Mouse (Mus musculus) CD4-positive helper T cell, adult 2 months (primary cell): Measurements from ENCODE around the gene 4930404N11Rik.

Experiments
- DNase-seq: peaks from one replicate; pipeline ENCODE4 v3.0.0-alpha.2; 2012; ENCODE audit warnings: low read depth, missing footprints, low spot score

4930404N11Rik gene

DNA sequence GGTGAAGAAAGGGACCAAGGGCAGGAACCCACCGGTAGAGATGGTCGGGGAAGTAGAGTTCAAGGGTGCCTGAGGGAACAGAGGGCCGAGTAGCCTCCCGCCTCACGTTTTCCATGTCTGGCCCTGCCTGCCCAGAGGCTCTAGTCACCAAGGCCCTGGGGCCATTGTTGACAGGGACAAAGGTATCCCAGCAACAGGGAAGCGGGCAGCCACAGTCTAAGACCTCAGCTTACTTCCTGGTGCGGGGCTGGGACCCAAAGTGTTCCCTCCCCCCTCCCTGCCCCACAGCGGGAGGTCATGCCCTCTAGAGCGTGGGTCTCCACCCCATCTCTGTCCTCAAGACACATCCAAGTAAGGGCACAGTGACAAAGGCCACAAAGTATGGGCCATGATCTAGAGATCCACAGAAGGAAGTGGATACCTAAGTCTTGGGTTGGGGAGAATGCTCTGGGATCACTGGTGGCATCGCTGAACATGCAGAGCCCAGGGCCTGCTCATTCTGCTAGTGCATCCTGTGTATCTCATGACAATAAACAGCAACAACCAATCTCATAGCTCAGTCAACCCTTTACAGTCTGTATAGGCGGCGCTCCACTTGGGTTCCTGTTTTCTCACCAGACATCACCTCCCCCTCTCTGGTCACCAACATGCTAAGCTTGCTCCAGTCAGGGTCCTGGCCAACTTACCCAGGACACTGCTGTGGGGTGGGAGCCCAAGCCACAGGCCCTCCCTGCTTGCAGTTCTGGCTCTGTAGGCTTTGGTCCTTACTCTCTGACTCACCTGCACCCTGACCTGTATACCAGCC, at the start of gene 4930404N11Rik:
Gene 4930404N11Rik (minus strand): TSS at position 145 of the 805 bp plus-strand sequence.
- no peak for DNase-seq

DNA sequence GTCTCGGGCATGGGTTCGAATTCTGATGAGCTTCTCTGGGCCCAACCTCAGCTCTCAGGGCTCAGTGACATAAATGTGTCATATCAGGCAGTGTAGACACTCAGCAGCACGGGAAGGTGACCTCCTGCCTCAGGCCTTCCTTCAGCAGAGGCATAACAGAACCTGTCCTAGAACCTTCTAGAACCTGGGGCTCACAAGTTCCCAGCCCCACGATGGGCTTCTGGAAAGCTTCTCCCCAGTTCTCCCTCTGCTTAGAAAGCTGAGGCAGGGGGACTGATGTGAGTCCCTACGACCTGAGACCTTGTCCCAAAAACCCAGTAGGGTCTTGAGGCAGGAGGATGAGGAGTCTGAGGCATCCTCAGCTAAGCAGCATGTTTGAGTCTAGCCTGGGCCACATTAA, 49.5 kb upstream of the 4930404N11Rik start:
- DNase-seq, result no peak

DNA sequence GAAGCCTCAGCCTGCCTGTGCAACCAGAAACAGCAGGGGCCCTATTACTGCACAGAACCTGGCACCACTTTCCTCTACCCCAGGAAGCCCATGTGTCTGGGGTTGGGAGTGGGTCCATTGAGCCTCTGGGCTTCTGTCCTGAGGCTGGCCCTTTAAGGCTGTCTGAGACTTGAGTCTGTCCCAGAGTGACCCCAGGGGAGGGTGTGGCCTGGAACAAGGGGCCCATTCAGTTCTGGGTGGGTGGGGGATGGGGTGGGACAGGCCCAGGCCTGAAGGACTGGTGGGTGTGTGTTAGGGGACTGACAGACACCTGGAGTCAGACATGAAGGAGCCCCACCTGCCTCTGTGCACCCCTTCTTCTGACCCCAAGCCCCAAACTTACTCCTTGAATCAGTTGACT, 49.1 kb upstream of the 4930404N11Rik start:
- no peak for DNase-seq

GRCm38 (mm10) chr10:81413310-81414261, 48.0 kb upstream of the 4930404N11Rik start:
- DNase-seq, result no peak

DNA sequence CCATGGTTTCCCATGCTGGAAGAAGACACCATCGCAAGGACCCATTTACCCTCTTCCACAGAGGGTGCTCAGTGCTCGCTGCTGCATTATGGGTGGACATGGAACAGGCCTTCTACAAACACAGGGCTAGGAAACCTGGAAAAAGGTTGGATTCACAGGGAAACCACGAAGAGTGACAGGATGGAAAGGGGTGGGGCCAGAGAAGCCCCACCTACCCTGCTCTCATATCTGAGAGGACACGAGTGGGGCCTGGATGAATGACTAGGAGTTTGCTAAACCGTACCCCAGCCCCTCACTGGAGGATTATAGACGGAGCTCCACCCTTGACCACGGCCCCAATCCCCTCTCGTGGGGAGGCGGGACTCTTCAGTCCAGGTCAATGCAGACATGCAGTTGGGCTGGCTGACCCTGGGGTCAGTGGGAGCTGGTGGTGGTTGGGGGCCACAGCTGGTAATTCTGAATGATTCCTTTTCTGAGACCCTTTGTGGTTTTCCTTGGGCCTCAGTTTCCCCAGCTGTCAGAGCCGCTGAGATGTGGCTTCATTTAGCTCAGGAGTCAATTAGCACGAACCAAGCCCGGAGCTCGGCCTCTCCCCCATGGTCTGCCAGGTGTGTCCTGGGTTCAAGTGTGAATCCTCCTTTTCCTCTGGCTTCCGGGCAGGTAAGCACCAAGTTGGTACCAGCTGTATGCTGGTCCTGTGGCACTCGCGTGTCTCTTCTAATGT, 47.1 kb upstream of the 4930404N11Rik start:
- DNase-seq, result no peak

- no peak for DNase-seq
Observed at GRCm38 (mm10) chr10:81411471-81412400, 46.1 kb upstream of the 4930404N11Rik start.

DNA sequence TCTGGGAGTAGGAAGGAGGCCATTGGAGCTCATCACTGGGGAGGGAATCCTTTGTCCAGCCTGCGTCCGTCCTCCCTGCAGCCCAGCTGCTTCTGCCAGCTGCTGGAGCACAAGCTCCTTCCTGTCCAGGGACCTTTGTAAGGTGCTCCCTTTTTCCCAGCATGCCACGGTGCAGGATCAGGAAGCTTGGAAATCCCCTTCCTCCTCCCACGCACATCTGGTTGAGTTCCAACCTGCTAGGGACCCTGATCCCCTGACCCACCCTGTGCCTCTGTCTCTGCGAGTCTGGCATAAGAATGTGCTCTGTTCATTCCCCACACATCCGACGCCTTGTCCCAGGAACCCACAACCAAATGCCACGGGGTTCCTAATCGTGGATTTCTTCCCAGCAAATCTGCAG, 45.4 kb upstream of the 4930404N11Rik start:
- DNase-seq, result no peak

DNA sequence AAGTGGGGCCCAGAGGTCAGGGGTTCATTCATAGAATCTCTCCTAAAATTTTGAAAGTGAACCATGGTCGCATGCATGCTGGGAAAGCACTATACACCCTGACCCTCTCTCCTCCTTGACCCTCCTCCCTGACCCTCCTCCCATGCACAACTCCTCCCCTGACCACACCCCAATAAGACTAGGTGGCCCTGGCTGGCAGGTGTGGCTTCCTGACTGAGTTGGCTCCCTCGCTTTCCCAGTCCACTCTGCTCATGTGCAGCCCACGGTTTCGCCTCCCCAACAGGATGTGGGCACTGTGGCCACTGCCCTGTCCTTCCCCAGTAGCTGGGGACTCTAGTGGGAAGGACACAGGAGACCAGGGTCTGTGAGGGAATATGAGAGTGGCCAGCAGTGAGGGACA, 44.7 kb upstream of the 4930404N11Rik start:
- DNase-seq, result no peak

DNA sequence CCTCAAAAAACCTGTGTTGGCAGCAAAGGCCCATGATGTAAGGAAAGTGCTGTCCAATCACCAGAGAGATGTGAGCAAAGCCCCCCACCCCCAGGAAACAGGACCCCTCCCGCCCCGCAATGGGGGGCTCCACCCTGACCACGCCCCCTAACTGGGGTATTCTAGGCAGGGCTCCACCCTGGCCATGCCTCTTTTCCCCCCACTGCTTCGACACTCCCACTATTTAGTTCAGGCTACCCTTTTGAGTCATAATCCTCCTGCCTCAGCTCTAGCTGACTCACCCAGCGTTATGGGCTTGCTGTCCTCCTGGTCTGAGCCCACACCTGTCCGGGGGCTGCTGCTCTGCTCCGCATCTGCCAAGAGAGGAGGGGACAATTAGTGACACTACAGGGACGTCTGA, 43.7 kb upstream of the 4930404N11Rik start:
- DNase-seq, result no peak

GRCm38 (mm10) chr10:81408871-81409291, 43.3 kb upstream of the 4930404N11Rik start:
- peak; percentile 75 for DNase-seq

DNA sequence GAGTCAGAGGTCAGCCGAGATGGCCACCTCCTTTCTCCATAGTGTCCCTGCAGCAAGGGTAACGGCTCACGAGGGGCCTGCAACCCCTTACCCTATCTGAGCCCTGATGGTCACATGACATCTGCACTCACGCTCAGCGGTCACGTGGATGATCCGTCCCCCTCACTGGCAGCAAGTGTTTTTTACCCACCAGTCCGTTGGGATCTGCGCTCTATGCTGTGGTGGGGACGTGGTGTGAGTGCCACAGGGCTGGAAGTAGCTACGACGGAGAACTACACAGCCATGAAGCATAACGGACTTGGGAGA, 42.8 kb upstream of the 4930404N11Rik start:
- no peak for DNase-seq

DNA sequence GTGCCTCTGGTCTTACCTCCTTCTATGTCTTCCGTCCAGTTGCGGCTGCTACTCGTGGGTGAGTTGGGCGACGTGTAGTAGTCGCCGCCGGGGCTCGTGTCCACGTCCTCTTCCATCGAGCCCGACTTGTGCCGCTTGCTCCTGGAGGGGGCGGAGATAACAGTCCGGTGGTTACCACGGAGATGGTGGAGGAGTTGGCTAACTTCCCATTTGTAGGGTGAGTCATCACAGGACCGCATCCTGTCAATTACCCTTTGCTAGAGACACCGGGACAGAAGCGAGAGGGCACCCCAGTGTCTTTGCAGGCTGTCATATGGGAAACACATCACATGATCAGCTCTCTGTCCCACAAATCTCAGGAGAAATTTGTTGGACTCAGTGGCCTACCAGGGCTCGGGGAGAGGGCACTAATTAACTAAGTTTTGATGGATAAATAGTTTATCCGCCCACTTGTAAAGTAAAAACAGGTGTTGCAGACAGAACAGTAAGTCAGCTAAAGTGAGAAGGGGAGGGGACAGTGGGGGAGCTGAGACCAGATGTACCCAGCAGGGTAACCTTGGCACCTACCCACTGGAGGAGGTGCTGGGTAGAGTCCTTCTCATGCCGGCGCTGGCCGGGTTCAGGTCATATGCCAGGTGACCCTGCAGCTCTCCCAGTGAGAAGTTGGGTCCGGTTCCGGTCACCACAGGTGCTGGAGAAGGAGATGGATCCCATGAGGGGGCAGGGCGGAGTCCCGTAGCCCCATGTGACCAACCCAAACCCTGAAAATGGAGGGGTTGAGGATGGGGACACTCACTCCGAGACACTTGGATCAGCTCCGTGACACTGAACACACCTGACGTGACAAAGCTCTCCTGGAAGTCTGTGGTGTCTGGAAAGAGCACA, 42.2 kb upstream of the 4930404N11Rik start:
- peak; percentile 82 for DNase-seq

DNA sequence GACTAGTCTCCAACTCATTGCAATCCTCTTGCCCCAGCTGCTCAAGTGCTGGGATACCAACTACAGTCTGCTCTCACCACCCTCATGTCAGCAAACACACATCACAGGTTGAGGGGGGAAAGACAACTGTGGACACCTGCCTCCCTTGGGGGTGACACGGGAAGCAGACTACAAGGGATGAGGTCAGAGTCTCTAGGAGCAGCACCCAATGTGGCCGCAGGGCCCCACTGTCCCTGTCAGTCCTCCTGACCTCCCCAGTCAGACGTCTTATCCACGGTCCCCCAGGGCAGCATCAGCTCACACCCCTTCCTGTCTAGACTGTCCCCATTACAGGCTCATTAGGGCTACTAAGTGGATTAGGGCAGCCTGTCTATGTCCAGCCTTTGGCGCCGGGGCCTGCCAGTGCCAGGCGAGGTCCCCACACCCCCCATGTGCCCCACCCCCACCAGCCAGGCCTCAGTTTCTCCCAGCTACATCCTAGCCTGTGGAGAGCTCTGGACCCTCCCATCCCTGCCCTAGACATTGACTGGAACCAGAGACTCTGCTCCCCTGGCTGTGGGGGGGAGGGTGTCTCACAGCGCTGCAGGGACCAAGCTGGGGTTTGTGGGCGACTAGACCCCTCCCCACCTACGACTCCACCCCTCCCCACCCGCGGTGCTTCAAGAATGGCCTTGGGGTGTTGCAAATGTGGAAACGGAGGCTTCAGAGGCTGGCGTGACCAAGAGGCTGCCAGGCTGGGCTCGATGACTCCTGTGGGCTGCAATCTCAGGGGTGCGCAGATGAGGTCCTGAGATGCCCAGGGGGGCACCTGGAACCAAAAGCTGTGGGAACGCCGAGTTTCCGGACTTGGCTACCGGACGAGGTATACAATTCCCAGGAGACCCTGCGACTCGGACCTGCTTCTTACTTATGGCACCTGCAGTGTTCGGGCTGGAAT, 41.2 kb upstream of the 4930404N11Rik start:
- DNase-seq, result no peak

- DNase-seq, result peak; percentile 72
Observed at GRCm38 (mm10) chr10:81405588-81406201, 40.1 kb upstream of the 4930404N11Rik start.

DNA sequence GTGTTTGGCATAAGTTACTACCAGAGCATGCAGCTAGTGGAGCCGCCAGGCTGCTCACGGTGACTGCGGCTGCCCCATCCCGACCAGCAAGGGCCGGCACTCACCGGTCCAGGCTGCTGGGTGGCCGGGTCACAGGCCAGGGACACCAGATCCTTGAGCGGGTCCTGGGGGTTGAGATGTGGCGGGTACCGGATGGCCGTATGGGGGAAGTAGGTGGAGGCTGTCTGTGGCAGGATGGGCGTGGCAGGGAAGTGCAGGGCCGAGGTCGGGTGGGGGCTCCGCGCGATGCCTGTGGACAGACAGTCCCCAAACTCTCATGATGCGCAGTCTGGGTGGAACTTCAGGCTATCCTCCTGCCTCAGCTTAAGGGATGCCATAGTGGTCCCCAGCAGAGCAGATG, 39.1 kb upstream of the 4930404N11Rik start:
- DNase-seq, result peak; percentile 57

DNA sequence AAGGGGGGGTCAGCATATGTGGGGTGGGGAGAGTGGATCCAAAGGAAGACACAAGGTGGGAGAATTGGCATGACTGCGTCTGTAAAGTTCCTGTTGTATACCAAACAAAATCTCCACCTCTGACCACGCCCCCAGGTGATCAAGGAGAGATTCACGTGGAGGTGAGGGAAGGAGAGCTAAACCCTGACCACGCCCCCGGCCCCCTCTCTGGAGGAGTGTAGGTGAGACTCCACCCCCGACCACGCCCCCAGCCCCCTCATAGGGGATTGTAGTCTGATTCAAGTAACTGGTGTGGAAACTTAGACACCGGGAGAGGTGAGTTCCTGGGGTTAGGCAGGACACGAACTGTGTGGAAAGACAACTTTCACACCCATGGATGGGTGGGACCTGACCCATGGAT, 38.5 kb upstream of the 4930404N11Rik start:
- DNase-seq, result peak; percentile 45

DNA sequence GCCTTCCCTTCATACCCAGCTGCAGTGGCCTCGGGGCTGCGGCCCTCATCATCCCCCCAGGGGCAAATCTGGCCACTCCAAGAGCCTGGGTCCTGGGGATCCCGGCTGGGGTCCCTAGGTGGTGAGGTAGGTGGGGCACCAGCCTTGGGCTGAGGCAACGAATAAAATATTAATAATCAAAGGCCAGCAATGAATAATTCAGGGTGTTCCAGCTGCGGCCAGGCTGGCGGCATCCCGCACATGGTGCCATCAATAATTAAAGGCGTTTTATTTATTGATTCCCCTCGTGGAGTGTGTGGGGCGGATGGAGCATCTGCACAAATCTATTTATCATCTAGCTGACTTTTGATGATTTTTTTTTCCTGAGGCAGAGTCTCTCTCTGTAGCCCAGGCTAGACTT, 37.9 kb upstream of the 4930404N11Rik start:
- no peak for DNase-seq

DNA sequence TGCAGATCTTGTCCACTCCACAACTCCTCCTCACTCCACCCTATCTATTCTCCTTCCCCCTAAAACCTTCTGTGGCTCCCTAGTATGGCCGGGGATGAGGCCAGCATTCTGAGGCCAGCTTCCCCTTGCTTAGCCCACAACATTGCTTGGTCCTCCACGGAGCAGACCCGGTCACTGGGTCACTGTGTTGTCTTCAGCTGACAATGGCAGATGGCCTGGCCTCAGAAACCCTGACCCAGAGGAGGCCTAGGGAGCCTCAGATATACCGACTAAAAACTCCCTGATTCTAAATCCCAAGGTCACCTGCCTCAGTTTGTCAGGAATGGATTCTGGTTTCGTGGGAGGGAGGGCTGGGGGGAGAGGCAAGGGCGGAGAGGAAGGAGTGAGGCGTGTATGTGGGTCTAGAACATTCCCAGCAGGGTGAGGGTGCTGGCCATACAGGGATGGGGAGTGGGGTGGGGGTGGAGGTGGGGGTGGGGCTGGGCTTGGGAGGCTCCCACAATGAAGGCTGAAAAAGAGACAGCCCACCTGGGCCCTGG, 36.7 kb upstream of the 4930404N11Rik start:
- DNase-seq, result no peak
